Comparison of ENCODE assay signal across 25 mouse cellular contexts in genomic region chr19:11362002-11362401, GRCm38 (mm10). TPM values are rescaled to one million over a fixed set of nuclear protein-coding genes. Genes with fewer than 3 reads are reported as not detected.
A peak's percentile ranks its signal among the peaks of the same experiment; 100 is the strongest.
DNase-seq lines count a peak whose midpoint lies in the region; ATAC-seq and TF ChIP-seq lines count a peak whose summit lies in the region.
"Had no signal": no experiment of that assay in that cellular context is flagged by ENCODE, and none has a peak within 500 bp of the region (broad histone marks: within the 10 kb centered on the region; RNA-seq: fewer than 3 reads in every experiment).

No protein-coding gene starts in this region.

- H3K4me1 ChIP-seq in spleen, adult 2 months (ENCODE audit: control insufficient read depth, insufficient read depth, insufficient read length) = peaks cover 4% of the 10 kb centered on the region
- H3K4me1 ChIP-seq in bone marrow macrophage, adult 2 months (ENCODE audit: control insufficient read depth, insufficient read depth, low read length) = peaks cover 12% of the 10 kb centered on the region
- no peaks in the 10 kb centered on the region for H3K4me1 ChIP-seq in forebrain, embryonic 11.5 days (replicated peaks; ENCODE audit: control insufficient read depth, insufficient read depth, low read length)
- no peaks in the 10 kb centered on the region for H3K4me1 ChIP-seq in forebrain, embryonic 10.5 days
- H3K4me1 ChIP-seq: embryonic facial prominence, embryonic 12.5 days; forebrain, embryonic 15.5 days; neural tube, embryonic 13.5 days had no signal

- H3K9ac ChIP-seq in forebrain, embryonic 11.5 days (ENCODE audit: low read length) = no peak overlapping the region
- H3K9ac ChIP-seq: embryonic facial prominence, embryonic 12.5 days; forebrain, embryonic 15.5 days; neural tube, embryonic 13.5 days had no signal

- H3K36me3 ChIP-seq in spleen, adult 2 months (ENCODE audit: control insufficient read depth, insufficient read depth, low read length) = no peaks in the 10 kb centered on the region
- no peaks in the 10 kb centered on the region for H3K36me3 ChIP-seq in forebrain, embryonic 11.5 days (ENCODE audit: control insufficient read depth, insufficient read depth, low read length)
- H3K36me3 ChIP-seq in forebrain, embryonic 10.5 days (replicated peaks) = no peaks in the 10 kb centered on the region
- H3K36me3 ChIP-seq: embryonic facial prominence, embryonic 12.5 days; forebrain, embryonic 15.5 days; G1E; neural tube, embryonic 13.5 days had no signal

- DNase-seq in spleen, adult 2 months (ENCODE audit: low read depth in 1 of 2, low spot score in 2 of 2) = peak; percentile 29 to 74
- DNase-seq in spleen, postnatal 4 days (ENCODE audit: low spot score in 2 of 2) = no peak
- DNase-seq in CD4-positive, CD25-positive, alpha-beta regulatory T cell, adult 2 months (ENCODE audit: low read depth, low spot score) = peak; percentile 80
- DNase-seq in naive thymus-derived CD4-positive, alpha-beta T cell, adult 2 months (ENCODE audit: low read depth) = peak; percentile 90
- no peak for DNase-seq in forebrain, embryonic 11.5 days (ENCODE audit: low spot score)
- no peak for DNase-seq in urinary bladder, postnatal 25 days (ENCODE audit: low spot score)
- no peak for DNase-seq in forebrain, embryonic 10.5 days (ENCODE audit: extremely low spot score, low spot score)
- DNase-seq: cerebellum, adult 8-10 months; gastrocnemius, postnatal 14 days; kidney, adult 8-10 months; kidney, postnatal 25 days; left cerebral cortex, postnatal 4 days; liver; lung, adult 18-20 months had no signal

- TF ChIP-seq CTCF in spleen, adult 2 months (IDR thresholded peaks at IDR 0.05; ENCODE audit: extremely low read depth, insufficient read depth, insufficient read length, insufficient replicate concordance) = no peak
- no peak for TF ChIP-seq CTCF in bone marrow macrophage, adult 2 months (IDR thresholded peaks at IDR 0.05; ENCODE audit: low read depth, low read length)

- H3K27me3 ChIP-seq in spleen, adult 2 months (ENCODE audit: control insufficient read depth, insufficient read depth, low read length) = no peaks in the 10 kb centered on the region
- no peaks in the 10 kb centered on the region for H3K27me3 ChIP-seq in forebrain, embryonic 11.5 days (ENCODE audit: control insufficient read depth, insufficient read depth, low read length)
- H3K27me3 ChIP-seq in forebrain, embryonic 10.5 days (ENCODE audit: poor library complexity, severe bottlenecking) = no peaks in the 10 kb centered on the region
- H3K27me3 ChIP-seq: embryonic facial prominence, embryonic 12.5 days; forebrain, embryonic 15.5 days; neural tube, embryonic 13.5 days had no signal

- H3K4me3 ChIP-seq in spleen, adult 2 months (ENCODE audit: extremely low read depth, insufficient read depth, insufficient read length) = no peak overlapping the region
- no peak overlapping the region for H3K4me3 ChIP-seq in bone marrow macrophage, adult 2 months (ENCODE audit: insufficient read depth, low read length)
- no peak overlapping the region for H3K4me3 ChIP-seq in forebrain, embryonic 11.5 days (ENCODE audit: low read depth, low read length)
- no peak overlapping the region for H3K4me3 ChIP-seq in forebrain, embryonic 10.5 days
- H3K4me3 ChIP-seq: embryonic facial prominence, embryonic 12.5 days; erythroblast, embryonic 14.5 days; forebrain, embryonic 15.5 days; left cerebral cortex, adult 2 months; neural tube, embryonic 13.5 days had no signal

- H3K4me2 ChIP-seq in forebrain, embryonic 11.5 days (ENCODE audit: low read depth, low read length, severe bottlenecking) = no peak overlapping the region
- H3K4me2 ChIP-seq: embryonic facial prominence, embryonic 12.5 days; forebrain, embryonic 15.5 days; midbrain, embryonic 11.5 days; neural tube, embryonic 13.5 days had no signal

- peak overlapping the region; percentile 82 for H3K27ac ChIP-seq in spleen, adult 2 months (ENCODE audit: insufficient read depth, low read length)
- H3K27ac ChIP-seq in bone marrow macrophage, adult 2 months (ENCODE audit: insufficient read depth, low read depth, low read length) = peak overlapping the region; percentile 4
- no peak overlapping the region for H3K27ac ChIP-seq in forebrain, embryonic 11.5 days (ENCODE audit: low read depth, low read length)
- H3K27ac ChIP-seq in forebrain, embryonic 10.5 days = no peak overlapping the region
- H3K27ac ChIP-seq: embryonic facial prominence, embryonic 12.5 days; forebrain, embryonic 15.5 days; hindbrain, postnatal 0 days; left cerebral cortex, adult 2 months; macrophage; neural tube, embryonic 13.5 days; stomach, postnatal 0 days had no signal

- no peak for ATAC-seq in forebrain, embryonic 11.5 days (replicated peaks; ENCODE audit: low FRiP score)
- ATAC-seq: forebrain, embryonic 15.5 days; hindbrain, postnatal 0 days had no signal

- no peaks in the 10 kb centered on the region for H3K9me3 ChIP-seq in forebrain, embryonic 11.5 days (ENCODE audit: control insufficient read depth, low read length)
- no peaks in the 10 kb centered on the region for H3K9me3 ChIP-seq in forebrain, embryonic 10.5 days
- H3K9me3 ChIP-seq: embryonic facial prominence, embryonic 12.5 days; forebrain, embryonic 15.5 days; G1E; neural tube, embryonic 13.5 days had no signal

- no peak for TF ChIP-seq POLR2A in spleen, adult 2 months (IDR thresholded peaks at IDR 0.05; ENCODE audit: low read depth, low read length)
- TF ChIP-seq POLR2A in bone marrow macrophage, adult 2 months (IDR thresholded peaks at IDR 0.05; ENCODE audit: borderline replicate concordance, low read depth, low read length) = no peak

RNA-seq across cellular contexts. Expression of gene Ms4a4a, which starts 13.3 kb away (rescaled TPM):
- 0.45 and 0.83 TPM in 2 replicates for polyA plus RNA-seq in spleen, adult 2 months (2012; rRNA removed)
- 434 TPM in 2 replicates for polyA plus RNA-seq in bone marrow macrophage, adult 2 months (2012; ENCODE audit: insufficient read depth, insufficient read length, missing spikeins)
- polyA plus RNA-seq in forebrain, embryonic 11.5 days (2014; fragmentation: Nextera tagmentation; extraction: Ambion mirVana) = 1.6 and 1.7 TPM in 2 replicates
- polyA plus RNA-seq in forebrain, embryonic 10.5 days (2016; fragmentation: Nextera tagmentation; extraction: Ambion mirVana) = 0.93 and 1.5 TPM in 2 replicates
- polyA plus RNA-seq: erythroblast, embryonic 14.5 days; G1E had no signal

RNA-seq across cellular contexts. Expression of gene Ms4a7, which starts 26.1 kb away (rescaled TPM):
- 2.1 and 7.5 TPM in 2 replicates for polyA plus RNA-seq in spleen, adult 2 months (2012; rRNA removed)
- 2,313 and 2,384 TPM in 2 replicates for polyA plus RNA-seq in bone marrow macrophage, adult 2 months (2012; ENCODE audit: insufficient read depth, insufficient read length, missing spikeins)
- polyA plus RNA-seq in forebrain, embryonic 11.5 days (2014; fragmentation: Nextera tagmentation; extraction: Ambion mirVana) = 0.56 and 1.0 TPM in 2 replicates
- not detected in 2 replicates for polyA plus RNA-seq in forebrain, embryonic 10.5 days (2016; fragmentation: Nextera tagmentation; extraction: Ambion mirVana)
- polyA plus RNA-seq: erythroblast, embryonic 14.5 days; G1E had no signal

RNA-seq across cellular contexts. Expression of gene Ms4a4c, which starts 42.6 kb away (rescaled TPM):
- polyA plus RNA-seq in spleen, adult 2 months (2012; rRNA removed) = 8.5 and 9.4 TPM in 2 replicates
- polyA plus RNA-seq in bone marrow macrophage, adult 2 months (2012; ENCODE audit: insufficient read depth, insufficient read length, missing spikeins) = 49.2 and 54.0 TPM in 2 replicates
- polyA plus RNA-seq in forebrain, embryonic 11.5 days (2014; fragmentation: Nextera tagmentation; extraction: Ambion mirVana) = not detected in 2 replicates
- polyA plus RNA-seq in forebrain, embryonic 10.5 days (2016; fragmentation: Nextera tagmentation; extraction: Ambion mirVana) = 0.17 TPM in 1 of 2 replicates, not detected in the other
- polyA plus RNA-seq: erythroblast, embryonic 14.5 days; G1E had no signal

RNA-seq across cellular contexts. Expression of gene Ms4a14, which starts 47.7 kb away (rescaled TPM):
- 0.15 and 0.48 TPM in 2 replicates for polyA plus RNA-seq in spleen, adult 2 months (2012; rRNA removed)
- 136 and 161 TPM in 2 replicates for polyA plus RNA-seq in bone marrow macrophage, adult 2 months (2012; ENCODE audit: insufficient read depth, insufficient read length, missing spikeins)
- polyA plus RNA-seq in forebrain, embryonic 11.5 days (2014; fragmentation: Nextera tagmentation; extraction: Ambion mirVana) = not detected in 2 replicates
- not detected in 2 replicates for polyA plus RNA-seq in forebrain, embryonic 10.5 days (2016; fragmentation: Nextera tagmentation; extraction: Ambion mirVana)
- polyA plus RNA-seq: embryonic facial prominence, embryonic 12.5 days; erythroblast, embryonic 14.5 days; G1E; hindbrain, postnatal 0 days; midbrain, embryonic 11.5 days had no signal

Comparison
In these comparisons a context has a peak if more than half of its experiments do, and no peak if none do; other contexts are left out.
1. DNase-seq: peak in spleen, adult 2 months (2 of 2), CD4-positive, CD25-positive, alpha-beta regulatory T cell, adult 2 months (single experiment) and naive thymus-derived CD4-positive, alpha-beta T cell, adult 2 months (single experiment); none in spleen, postnatal 4 days (0 of 2), forebrain, embryonic 11.5 days (single experiment), urinary bladder, postnatal 25 days (single experiment) and forebrain, embryonic 10.5 days (single experiment).
2. H3K27ac ChIP-seq: peak in spleen, adult 2 months (single experiment) and bone marrow macrophage, adult 2 months (single experiment); none in forebrain, embryonic 11.5 days (single experiment) and forebrain, embryonic 10.5 days (single experiment).
3. RNA of gene Ms4a4a, which starts 13.3 kb away (polyA plus RNA-seq): 434 TPM in bone marrow macrophage, adult 2 months; 1.6 to 1.7 TPM in forebrain, embryonic 11.5 days, 0.93 to 1.5 TPM in forebrain, embryonic 10.5 days and 0.45 to 0.83 TPM in spleen, adult 2 months; every median in the first group is over 100 times any median in the second.
4. RNA of gene Ms4a7, which starts 26.1 kb away (polyA plus RNA-seq): 2,313 to 2,384 TPM in bone marrow macrophage, adult 2 months; 2.1 to 7.5 TPM in spleen, adult 2 months, 0.56 to 1.0 TPM in forebrain, embryonic 11.5 days and not detected in forebrain, embryonic 10.5 days; every median in the first group is over 100 times any median in the second.